Mouse (Mus musculus) gastrocnemius, postnatal 25 days (tissue): Measurements from ENCODE around the gene Cep44. TPM values are rescaled to one million over a fixed set of nuclear protein-coding genes. Genes with fewer than 3 reads are reported as not detected.

ENCODE experiments used
- DNase-seq: peaks from one replicate; pipeline ENCODE4 v3.0.0; 2022
- long read RNA-seq, 2 experiments: library from polyadenylated mRNA; stranded (forward); transcript quantifications; one replicate each; pipeline ENCODE4 v2.0.0; 2021
- total RNA-seq, 2 experiments: library from RNA; stranded (reverse); gene quantifications; 1 replicate in 1 of 2; 2 replicates in 1 of 2; pipeline ENCODE4 v1.2.3; 2021

The Cep44 gene
- total RNA-seq = 1 to 10 TPM; 7.2 to 8.2 TPM
- long read RNA-seq, experiment 1, partial matches to known transcripts = 1 of 4 reads
- long read RNA-seq, experiment 1, other reads (novel, unspliced or antisense) = 3 of 4 reads
- long read RNA-seq, experiment 2, partial matches to known transcripts = 0 of 8 reads
- long read RNA-seq, experiment 2, other reads (novel, unspliced or antisense) = 8 of 8 reads

- peak; percentile 73 for DNase-seq
Measured at GRCm38 (mm10) chr8:56550558-56551360, at the start of gene Cep44, which contains the start of gene Fbxo8. Gene Cep44, minus strand, starts transcription at chr8:56551047. Gene Fbxo8, plus strand, starts transcription at chr8:56551090.

- no peak for DNase-seq
Measured at GRCm38 (mm10) chr8:56591502-56591901, 40.7 kb upstream of the Cep44 start.

- DNase-seq = no peak
Measured at GRCm38 (mm10) chr8:56591084-56591483, 40.2 kb upstream of the Cep44 start.

GRCm38 (mm10) chr8:56589004-56589403 lies 38.2 kb upstream of the Cep44 start:
- DNase-seq = no peak

GRCm38 (mm10) chr8:56582841-56583240 lies 32.0 kb upstream of the Cep44 start:
- no peak for DNase-seq

GRCm38 (mm10) chr8:56580918-56581317 lies 30.1 kb upstream of the Cep44 start:
- no peak for DNase-seq

GRCm38 (mm10) chr8:56566856-56567255 lies 16.0 kb upstream of the Cep44 start:
- no peak for DNase-seq

- DNase-seq = no peak
Measured at GRCm38 (mm10) chr8:56564399-56565047, 13.7 kb upstream of the Cep44 start.

- DNase-seq = no peak
Measured at GRCm38 (mm10) chr8:56552551-56553103, 1.8 kb upstream of the Cep44 start.

GRCm38 (mm10) chr8:56552045-56552444 lies 1.2 kb upstream of the Cep44 start:
- DNase-seq = no peak

GRCm38 (mm10) chr8:56551361-56551852 lies 560 bp upstream of the Cep44 start:
- peak; percentile 91 for DNase-seq

- DNase-seq = no peak
Measured at GRCm38 (mm10) chr8:56547866-56548265, 3.0 kb downstream of the Cep44 start.

- no peak for DNase-seq
Measured at GRCm38 (mm10) chr8:56540706-56541105, 10.1 kb downstream of the Cep44 start.

- DNase-seq = no peak
Measured at GRCm38 (mm10) chr8:56530359-56530758, 20.5 kb downstream of the Cep44 start.

GRCm38 (mm10) chr8:56528869-56529268 lies 22.0 kb downstream of the Cep44 start:
- no peak for DNase-seq

- DNase-seq = no peak
Measured at GRCm38 (mm10) chr8:56521051-56521450, 29.8 kb downstream of the Cep44 start.

- no peak for DNase-seq
Measured at GRCm38 (mm10) chr8:56520249-56520648, 30.6 kb downstream of the Cep44 start.

- no peak for DNase-seq
Measured at GRCm38 (mm10) chr8:56518848-56519247, 32.0 kb downstream of the Cep44 start.

- DNase-seq = no peak
Measured at GRCm38 (mm10) chr8:56508952-56509479, 41.8 kb downstream of the Cep44 start.

GRCm38 (mm10) chr8:56508318-56508951 lies 42.4 kb downstream of the Cep44 start:
- no peak for DNase-seq

- no peak for DNase-seq
Measured at GRCm38 (mm10) chr8:56501911-56502310, 48.9 kb downstream of the Cep44 start.

GRCm38 (mm10) chr8:56489496-56489895 lies 61.4 kb downstream of the Cep44 start:
- DNase-seq = no peak
